Mouse (Mus musculus): ENCODE data around the gene Asb5.
A peak's percentile ranks its signal among the peaks of the same experiment; 100 is the strongest.
"Not testable (repeated sequence)": the region's sequence is repeated elsewhere in the genome, so short reads cannot be mapped to it uniquely, and the experiment has no call there.

The Asb5 gene

DNA sequence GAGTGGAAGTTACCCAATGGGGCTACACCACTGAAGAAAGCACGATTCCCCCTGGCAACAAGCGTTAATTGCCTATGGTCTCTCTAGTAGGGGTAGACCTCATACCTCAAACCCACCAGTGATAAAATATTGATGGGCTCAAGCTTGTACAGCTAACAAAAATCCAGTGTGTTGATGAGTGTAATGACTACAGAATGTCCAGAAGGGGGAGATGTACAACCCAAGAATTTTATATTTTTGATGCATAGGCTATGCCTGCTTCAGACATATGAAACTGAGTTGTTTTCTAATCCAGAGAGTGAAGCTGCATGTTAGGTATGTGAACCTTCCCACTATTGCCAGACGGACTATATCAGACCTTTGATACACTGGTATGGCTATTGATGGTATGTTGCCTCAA, 7.9 kb downstream of the Asb5 start:
- DNase-seq (ENCODE audit: low read depth, low spot score) = no peak

DNA sequence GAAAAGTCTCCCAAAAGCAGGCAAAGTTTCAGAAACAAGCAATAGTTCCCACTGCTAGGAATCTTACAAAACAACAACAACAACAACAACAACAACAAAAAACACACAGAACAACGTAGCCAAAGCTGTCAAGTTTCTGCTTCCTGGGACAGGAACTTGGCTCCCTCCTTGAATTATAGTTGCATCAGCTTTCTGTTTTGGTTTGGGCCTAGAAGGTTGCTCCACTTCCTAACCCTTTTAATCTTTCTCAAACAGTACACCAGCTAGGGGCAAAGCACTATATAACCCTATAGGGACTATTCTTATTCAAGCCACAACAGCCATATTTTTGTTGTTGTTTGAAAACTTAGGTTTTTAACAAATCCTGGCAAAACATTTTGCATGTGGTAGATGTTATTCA, 12.0 kb downstream of the Asb5 start:
- no peak for DNase-seq (ENCODE audit: low read depth, low spot score)

GRCm38 (mm10) chr8:54548383-54548782, 19.0 kb downstream of the Asb5 start:
- DNase-seq (ENCODE audit: low read depth, low spot score) = no peak

DNA sequence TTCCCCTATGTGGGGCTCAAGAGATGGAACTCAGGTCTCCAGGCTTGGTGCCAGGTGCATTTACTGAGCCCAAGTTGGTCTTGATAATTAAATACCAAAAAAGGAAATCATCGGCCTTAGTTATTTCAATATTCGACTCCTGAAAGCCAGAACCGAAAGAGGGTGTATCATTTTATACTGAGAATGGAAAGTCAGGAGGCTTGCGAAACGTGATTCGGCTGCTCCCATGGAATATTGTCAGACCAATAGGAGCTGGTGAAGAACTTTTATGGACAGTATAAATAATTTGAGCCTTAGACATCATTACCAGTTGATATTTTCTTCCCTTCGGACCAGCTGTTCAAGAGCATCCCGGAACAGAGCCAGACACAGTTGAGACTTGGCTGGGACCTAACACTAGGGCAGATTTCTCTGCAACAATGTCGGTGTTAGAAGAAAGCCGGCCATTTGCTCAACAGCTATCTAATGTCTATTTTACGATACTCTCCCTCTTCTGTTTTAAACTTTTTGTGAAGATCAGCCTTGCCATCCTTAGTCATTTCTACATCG, 20.7 kb downstream of the Asb5 start:
- DNase-seq (ENCODE audit: low read depth, low spot score) = no peak

DNA sequence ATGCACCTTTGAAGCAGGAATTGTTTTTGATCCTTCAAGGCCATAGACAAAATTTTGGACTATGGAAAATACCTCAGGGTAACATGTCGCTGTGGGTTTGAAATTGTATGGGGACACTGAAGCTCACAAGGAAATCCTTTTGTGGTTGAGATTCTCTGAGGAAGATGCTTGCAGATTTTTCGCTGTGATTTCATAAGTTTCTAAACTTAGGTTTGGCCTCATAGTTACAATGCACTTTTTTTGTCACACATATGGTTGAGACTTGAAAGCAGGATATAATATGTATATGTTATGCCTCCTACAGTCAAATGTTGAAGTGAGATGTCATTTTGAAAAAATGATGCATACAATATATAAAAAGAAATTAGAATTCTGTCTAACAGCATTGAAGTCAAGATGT, 25.5 kb downstream of the Asb5 start:
- no peak for DNase-seq (ENCODE audit: low read depth, low spot score)

DNA sequence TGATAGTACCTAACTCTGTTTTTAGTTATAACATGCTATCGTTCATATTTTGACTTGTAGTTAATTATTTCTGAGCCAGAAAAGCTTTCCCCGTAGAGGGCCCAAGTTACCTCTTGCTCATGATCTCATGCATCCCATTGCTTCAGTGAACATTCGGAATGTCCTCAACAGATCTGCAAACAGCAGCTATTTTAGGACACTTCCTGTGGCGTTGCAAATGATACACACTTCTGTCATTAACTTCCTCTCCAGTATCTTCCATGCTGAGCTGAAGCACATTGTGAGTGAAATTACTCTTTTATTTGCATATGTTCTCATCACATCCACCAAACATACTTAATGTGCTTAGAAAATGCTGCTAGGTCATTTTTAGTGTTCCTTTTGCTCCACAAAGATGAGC, 32.8 kb downstream of the Asb5 start:
- no peak for DNase-seq (ENCODE audit: low read depth, low spot score)

- no peak for DNase-seq (ENCODE audit: low read depth, low spot score)
Observed at GRCm38 (mm10) chr8:54565181-54565580, 35.8 kb downstream of the Asb5 start.

GRCm38 (mm10) chr8:54565603-54566260, 36.4 kb downstream of the Asb5 start:
- no peak for DNase-seq (ENCODE audit: low read depth, low spot score)

DNA sequence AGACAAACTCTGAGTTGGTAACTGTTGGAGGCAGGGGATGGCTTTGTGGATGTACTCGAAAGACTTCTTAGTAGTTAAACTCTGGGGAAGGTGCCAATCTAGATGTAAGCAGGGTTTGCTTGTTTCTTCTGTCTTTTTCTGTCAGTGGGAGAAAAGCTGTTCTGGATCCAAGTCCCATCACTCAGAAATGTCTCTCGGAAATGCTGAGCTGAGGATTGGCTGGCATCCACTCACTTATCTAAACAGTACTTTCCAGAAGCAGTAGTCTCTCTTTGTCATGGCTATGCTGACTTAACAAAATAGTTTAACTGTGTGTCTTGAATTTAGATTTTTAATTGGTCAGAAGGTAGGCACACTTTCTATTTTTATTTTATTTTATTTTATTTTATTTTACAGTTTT, 37.8 kb downstream of the Asb5 start:
- DNase-seq (ENCODE audit: low read depth, low spot score) = no peak

DNA sequence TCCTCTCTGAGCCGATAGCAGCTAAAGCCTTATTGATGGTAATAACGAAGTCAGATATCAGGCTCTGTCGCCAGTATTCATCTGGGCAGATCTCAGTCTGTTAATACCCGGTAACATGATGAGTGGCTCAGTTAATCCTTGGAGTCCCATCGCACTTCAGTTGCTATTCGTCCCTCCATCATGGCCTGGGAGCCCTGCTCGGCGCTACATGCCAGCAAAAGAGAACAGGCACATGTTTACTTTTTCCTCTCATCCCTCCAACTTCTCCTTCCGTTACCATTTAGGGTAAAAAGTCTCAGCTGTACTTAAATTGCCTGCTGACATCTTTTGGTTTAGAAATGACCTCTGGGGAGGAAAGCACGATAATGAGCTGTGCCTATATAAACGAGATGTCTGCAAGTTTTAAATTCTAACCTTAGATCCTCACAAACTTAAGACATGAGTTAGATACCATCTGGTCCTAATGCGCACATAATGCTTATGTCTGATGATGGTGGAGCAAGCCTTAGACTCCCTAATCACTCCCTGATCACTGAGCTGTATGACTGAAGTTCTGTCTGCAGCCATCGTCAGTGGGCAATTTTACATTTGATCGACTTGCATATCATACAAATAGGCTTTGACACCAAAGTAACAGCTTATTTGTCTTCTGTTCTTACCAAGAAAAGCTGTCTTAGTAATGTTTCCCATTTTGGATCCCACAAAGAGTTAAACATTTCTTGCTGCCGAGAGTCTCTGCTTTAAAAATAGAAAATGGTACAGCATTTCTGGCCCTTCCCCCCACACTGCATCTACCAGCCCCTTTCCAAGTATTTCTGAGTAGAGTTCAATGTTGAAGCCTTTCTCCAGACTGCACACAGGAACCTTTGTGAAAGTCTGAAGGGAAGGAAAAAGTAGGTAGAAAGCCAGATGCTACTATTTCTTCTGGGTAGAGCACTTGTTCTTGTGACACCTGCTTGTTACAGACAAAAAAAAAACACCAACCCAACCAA, 41.5 kb downstream of the Asb5 start:
- no peak for DNase-seq (ENCODE audit: low read depth, low spot score)

DNA sequence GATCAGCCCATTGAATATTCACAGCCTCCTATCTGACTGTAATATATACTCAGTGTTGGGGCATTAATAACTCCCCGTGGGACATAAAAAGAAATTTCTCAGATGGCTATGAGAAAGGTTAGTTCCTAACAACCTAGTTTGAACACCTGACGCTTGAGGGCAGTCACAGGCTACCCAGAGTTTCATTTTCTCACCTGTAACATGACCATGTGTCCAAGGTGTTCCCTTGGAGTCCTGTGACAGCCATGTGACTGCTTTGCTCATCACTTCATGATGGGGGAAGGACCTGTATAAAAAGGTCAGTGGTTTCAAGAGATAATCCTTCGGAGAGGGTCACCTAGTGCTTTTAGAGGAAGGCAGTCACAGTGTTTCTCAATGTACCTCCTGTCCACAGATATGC, 52.1 kb downstream of the Asb5 start:
- no peak for DNase-seq (ENCODE audit: low read depth, low spot score)

DNA sequence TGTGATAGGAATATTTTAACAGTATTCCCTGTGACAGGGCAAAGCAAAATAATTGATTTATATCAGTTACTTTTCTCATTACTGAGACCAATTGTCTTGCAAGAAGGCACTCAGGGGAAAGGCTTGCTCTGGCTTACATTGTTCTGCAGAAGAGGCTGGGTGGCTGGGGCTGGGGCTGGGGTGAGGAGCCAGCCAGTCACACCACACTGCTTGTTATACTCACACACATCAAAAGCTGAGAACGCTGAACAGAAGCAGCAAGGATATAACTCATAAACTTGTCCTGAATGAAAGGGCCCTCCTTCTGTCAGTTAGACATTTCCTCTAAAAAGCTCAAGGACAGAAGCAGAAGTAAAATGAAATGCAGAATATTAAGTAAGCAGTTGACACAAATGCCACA, 53.5 kb downstream of the Asb5 start:
- no peak for DNase-seq (ENCODE audit: low read depth, low spot score)

DNA sequence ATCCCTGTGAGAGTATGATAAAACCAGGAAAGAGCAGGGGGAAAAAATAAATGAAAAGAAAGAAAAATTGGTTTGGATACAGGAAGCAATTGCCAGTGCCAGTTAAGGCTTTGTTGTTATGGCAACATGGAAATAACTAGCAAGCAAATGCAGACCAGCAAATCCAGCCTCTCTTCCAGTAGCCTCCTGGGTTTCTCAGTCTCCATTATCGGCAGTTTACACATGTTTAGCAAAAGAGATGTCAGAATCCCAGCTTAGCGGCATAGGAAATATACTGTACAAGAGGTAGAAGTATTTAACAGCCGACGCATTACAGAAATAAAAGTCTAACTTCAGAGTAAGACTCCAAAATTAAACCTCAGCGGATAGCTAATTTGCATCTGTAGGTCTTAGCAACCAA, 65.3 kb downstream of the Asb5 start:
- no peak for DNase-seq (ENCODE audit: low read depth, low spot score)

GRCm38 (mm10) chr8:54596051-54596450, 66.7 kb downstream of the Asb5 start:
- DNase-seq (ENCODE audit: low read depth, low spot score) = no peak

DNA sequence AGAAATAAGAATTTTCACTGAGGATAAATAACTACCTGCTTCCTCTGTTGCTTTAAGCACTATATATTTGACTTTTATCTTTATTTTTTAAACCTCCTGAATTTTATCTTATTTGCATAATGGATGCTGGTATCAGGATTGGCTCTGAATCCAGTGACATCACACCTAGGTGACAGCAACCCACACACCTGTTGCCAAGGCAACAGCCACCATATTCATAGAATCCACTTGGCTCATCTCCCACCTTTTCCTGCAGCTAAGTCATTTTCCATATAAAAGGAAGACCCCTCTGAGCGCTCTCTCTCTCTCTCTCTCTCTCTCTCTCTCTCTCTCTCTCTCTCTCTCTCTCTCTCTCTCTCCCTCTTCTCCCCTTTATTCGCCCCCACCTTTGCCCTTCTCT, 67.6 kb downstream of the Asb5 start:
- DNase-seq (ENCODE audit: low read depth, low spot score) = no peak

DNA sequence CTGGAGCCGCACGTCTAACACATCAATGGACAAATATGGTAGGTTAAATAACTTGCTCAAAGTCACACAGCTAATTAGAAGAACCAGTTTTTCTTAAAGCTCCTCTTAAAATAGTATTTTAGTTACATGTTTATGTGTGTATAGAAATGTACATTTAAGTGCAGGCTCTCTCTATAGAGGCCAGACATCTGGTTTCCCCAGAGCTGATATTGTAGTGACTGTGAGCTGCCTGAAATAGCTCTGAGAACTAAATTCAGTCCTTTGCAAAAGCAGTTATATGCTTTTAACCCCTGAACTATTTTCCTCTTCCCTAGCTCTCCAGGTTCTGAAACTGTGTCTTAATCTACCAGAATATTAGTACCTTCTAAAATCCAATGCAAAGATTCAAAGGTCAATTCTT, 68.0 kb downstream of the Asb5 start:
- no peak for DNase-seq (ENCODE audit: low read depth, low spot score)

- DNase-seq (ENCODE audit: low read depth, low spot score) = peak; percentile 46
Observed at GRCm38 (mm10) chr8:54600671-54601251, 71.4 kb downstream of the Asb5 start, which contains the start of gene Spata4. TSS of gene Spata4 (plus strand) at chr8:54600781.

DNA sequence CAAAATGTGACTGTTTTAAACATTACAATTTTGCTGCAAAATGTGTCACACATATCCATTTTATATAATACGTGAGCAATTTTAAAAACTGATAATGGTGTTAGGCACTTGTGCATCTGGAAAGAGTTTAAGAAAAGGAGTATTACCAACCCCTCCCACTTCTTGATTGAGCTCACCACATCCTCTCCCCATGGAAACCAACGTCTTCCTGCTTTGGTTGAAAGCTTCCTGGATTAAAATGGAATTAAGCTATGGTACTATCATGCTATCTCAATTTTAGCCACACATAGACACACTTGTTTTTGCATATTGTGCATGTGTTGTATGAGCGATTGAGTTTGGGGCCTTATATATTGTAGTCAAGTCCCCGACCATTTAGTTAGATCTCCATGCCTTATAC, 74.1 kb downstream of the Asb5 start:
- DNase-seq (ENCODE audit: low read depth, low spot score) = no peak

GRCm38 (mm10) chr8:54609336-54609735, 80.0 kb downstream of the Asb5 start:
- DNase-seq (ENCODE audit: low read depth, low spot score) = no peak

GRCm38 (mm10) chr8:54610238-54610637, 80.9 kb downstream of the Asb5 start:
- DNase-seq (ENCODE audit: low read depth, low spot score) = no peak

GRCm38 (mm10) chr8:54616710-54617109, 87.3 kb downstream of the Asb5 start:
- not testable (repeated sequence) for DNase-seq (ENCODE audit: low read depth, low spot score)

Data from embryo, embryonic 11.5 days (tissue).